In genomic region chr10:88376770-88377169, GRCm38 (mm10) we compare ENCODE assay signal across 9 mouse cellular contexts. TPM values are rescaled to one million over a fixed set of nuclear protein-coding genes. Genes with fewer than 3 reads are reported as not detected.
DNase-seq lines count a peak whose midpoint lies in the region; TF ChIP-seq lines count a peak whose summit lies in the region.
"Had no signal": no experiment of that assay in that cellular context is flagged by ENCODE, and none has a peak within 500 bp of the region (broad histone marks: within the 10 kb centered on the region; RNA-seq: fewer than 3 reads in every experiment).

No protein-coding gene starts in this region.

- DNase-seq in adipocyte (ENCODE audit: low spot score): peak; percentile 95
- DNase-seq in gastrocnemius, postnatal 14 days: peak; percentile 79
- DNase-seq in kidney, postnatal 14 days: peak; percentile 87
- DNase-seq in lung, adult 18-20 months: peak; percentile 86 to 91
- peak; percentile 69 for DNase-seq in retina, adult 2 months (ENCODE audit: low read depth, low spot score)
- peak; percentile 76 to 84 for DNase-seq in thymus, postnatal 36 days

- peak; percentile 68 for TF ChIP-seq CTCF in C2C12 (IDR thresholded peaks at IDR 0.05; ENCODE audit: control insufficient read depth, insufficient read depth, insufficient read length)
- peak; percentile 95 for TF ChIP-seq CTCF in cortical plate, adult 2 months (IDR thresholded peaks at IDR 0.05; ENCODE audit: extremely low read depth, insufficient read depth, low read length)

- no peaks in the 10 kb centered on the region for H3K27me3 ChIP-seq in C2C12 (ENCODE audit: control insufficient read depth, insufficient read depth, insufficient read length)
- H3K27me3 ChIP-seq: lung, embryonic 15.5 days had no signal

- no peak overlapping the region for H3K4me3 ChIP-seq in C2C12 (ENCODE audit: insufficient read depth, poor library complexity, severe bottlenecking)
- no peak overlapping the region for H3K4me3 ChIP-seq in cortical plate, adult 2 months (ENCODE audit: insufficient read depth, low read length)
- H3K4me3 ChIP-seq: lung, embryonic 15.5 days had no signal

- no peak for TF ChIP-seq POLR2A in cortical plate, adult 2 months (IDR thresholded peaks at IDR 0.05; ENCODE audit: extremely low read depth, insufficient read depth, low read length)

- no peak overlapping the region for H3K27ac ChIP-seq in cortical plate, adult 2 months (ENCODE audit: insufficient read depth, low read length)
- H3K27ac ChIP-seq: lung, embryonic 15.5 days had no signal

- no peaks in the 10 kb centered on the region for H3K36me3 ChIP-seq in C2C12 (ENCODE audit: control insufficient read depth, insufficient read depth)
- H3K36me3 ChIP-seq: lung, embryonic 15.5 days had no signal

- H3K79me3 ChIP-seq in C2C12 (ENCODE audit: low read depth): peaks cover 14% of the 10 kb centered on the region

- H3K4me1 ChIP-seq in cortical plate, adult 2 months (ENCODE audit: control insufficient read depth, insufficient read depth, low read length): peaks cover 7% of the 10 kb centered on the region

- H3ac ChIP-seq in C2C12 (ENCODE audit: control insufficient read depth, insufficient read length, low read depth): no peak overlapping the region

- H3K79me2 ChIP-seq in C2C12 (ENCODE audit: control insufficient read depth, insufficient read depth): peaks cover 25% of the 10 kb centered on the region

- intact Hi-C loops in gastrocnemius, postnatal 14 days (cut with DNase I; ENCODE audit: low total_unique reads): loop anchor here (2.0 kb wide), 1 partner anchor 46 kb away; no protein-coding TSS in a partner anchor

TF ChIP-seq in C2C12, 6 proteins besides CTCF, POLR2A, EP300 and RAD21:
- no peak for TF ChIP-seq FOSL1 (IDR thresholded peaks at IDR 0.05; ENCODE audit: insufficient read depth, low read length, poor library complexity, severe bottlenecking)
- TF ChIP-seq MAX (IDR thresholded peaks at IDR 0.05): peak; percentile 43

RNA-seq across cellular contexts. Expression of gene Dram1, which starts 2.1 kb away (rescaled TPM):
- 1.7 TPM for polyA plus RNA-seq in C2C12 (2012; fragmentation: generic; extraction: Trizol)
- 1.6 and 2.0 TPM in 2 replicates for polyA plus RNA-seq in cortical plate, adult 2 months (2012; rRNA removed)
- total RNA-seq in gastrocnemius, postnatal 14 days (2021): 1 to 10 TPM; 1.3 to 1.7 TPM

RNA-seq across cellular contexts. Expression of gene Gnptab, which starts 2.2 kb away (rescaled TPM):
- 7.5 TPM for polyA plus RNA-seq in C2C12 (2012; fragmentation: generic; extraction: Trizol)
- 41.1 and 43.3 TPM in 2 replicates for polyA plus RNA-seq in cortical plate, adult 2 months (2012; rRNA removed)
- total RNA-seq in gastrocnemius, postnatal 14 days (2021): 10 to 100 TPM in 1 of 2 experiments, 1 to 10 TPM in 1; 9.2 to 10.3 TPM
